In genomic region chr8:45970894-45971293, GRCm38 (mm10) we compare ENCODE assay signal across 14 mouse cellular contexts. TPM values are rescaled to one million over a fixed set of nuclear protein-coding genes. Genes with fewer than 3 reads are reported as not detected.
DNase-seq lines count a peak whose midpoint lies in the region; ATAC-seq and TF ChIP-seq lines count a peak whose summit lies in the region.
"Had no signal": no experiment of that assay in that cellular context is flagged by ENCODE, and none has a peak within 500 bp of the region (broad histone marks: within the 10 kb centered on the region; RNA-seq: fewer than 3 reads in every experiment).

No protein-coding gene starts in this region.

- TF ChIP-seq RAD21 in MEL (IDR thresholded peaks at IDR 0.05; ENCODE audit: low read depth, low read length), result no peak

- H3K4me3 ChIP-seq in kidney, postnatal 0 days (replicated peaks; ENCODE audit: low read depth, low read length), result no peak overlapping the region
- no peak overlapping the region for H3K4me3 ChIP-seq in MEL (ENCODE audit: control insufficient read depth in 1 of 2, insufficient read depth in 1 of 2, low read depth in 2 of 2, low read length in 2 of 2)
- H3K4me3 ChIP-seq: intestine, embryonic 15.5 days; midbrain, embryonic 12.5 days had no signal

- no peak for TF ChIP-seq POLR2A in MEL (IDR thresholded peaks at IDR 0.05; ENCODE audit: control insufficient read depth in 1 of 2, insufficient read depth in 1 of 2, low read depth in 1 of 2, low read length in 2 of 2, poor library complexity in 1 of 2)

- H3K9me3 ChIP-seq in kidney, postnatal 0 days (replicated peaks; ENCODE audit: low read length), result no peaks in the 10 kb centered on the region
- no peaks in the 10 kb centered on the region for H3K9me3 ChIP-seq in MEL (replicated peaks; ENCODE audit: insufficient read depth, low read length)
- H3K9me3 ChIP-seq: intestine, embryonic 15.5 days; midbrain, embryonic 12.5 days had no signal

- ATAC-seq in kidney, postnatal 0 days (replicated peaks; ENCODE audit: low FRiP score, low read depth), result no peak
- no peak for ATAC-seq in monocyte, adult 5-6 weeks (replicated peaks; ENCODE audit: insufficient number of reproducible peaks, low FRiP score, low TSS enrichment, poor library complexity, severe bottlenecking)
- ATAC-seq: intestine, embryonic 15.5 days had no signal

- no peak for DNase-seq in kidney, postnatal 0 days (ENCODE audit: low spot score)
- DNase-seq in kidney, adult 9 months, result no peak
- DNase-seq in retina, postnatal 1 day, result peak; percentile 6
- DNase-seq in retina, embryonic 14.5 days (ENCODE audit: low spot score), result no peak
- DNase-seq in MEL (ENCODE audit: low read depth, low spot score), result no peak
- DNase-seq in testis, postnatal 14 days (ENCODE audit: low spot score), result peak; percentile 73
- DNase-seq: heart, postnatal 36 days; thymus, adult 18-20 months had no signal

- no peaks in the 10 kb centered on the region for H3K27me3 ChIP-seq in kidney, postnatal 0 days (ENCODE audit: insufficient read depth, low read length)
- no peaks in the 10 kb centered on the region for H3K27me3 ChIP-seq in MEL (ENCODE audit: control insufficient read depth in 1 of 2, insufficient read depth in 2 of 2, low read length in 2 of 2)
- H3K27me3 ChIP-seq: intestine, embryonic 15.5 days; midbrain, embryonic 12.5 days had no signal

- no peak overlapping the region for H3K9ac ChIP-seq in kidney, postnatal 0 days (ENCODE audit: low read depth, low read length)
- H3K9ac ChIP-seq in MEL (ENCODE audit: control insufficient read depth, low read depth, low read length, poor library complexity, severe bottlenecking), result no peak overlapping the region
- H3K9ac ChIP-seq: intestine, embryonic 15.5 days; midbrain, embryonic 12.5 days had no signal

- no peaks in the 10 kb centered on the region for H3K36me3 ChIP-seq in kidney, postnatal 0 days (ENCODE audit: insufficient read depth, low read length)
- H3K36me3 ChIP-seq in MEL (ENCODE audit: control insufficient read depth in 1 of 2, insufficient read depth in 2 of 2, low read length in 2 of 2), result peaks cover 0 to 5% of the 10 kb centered on the region in 2 experiments; a peak in 1 of 4 replicates
- H3K36me3 ChIP-seq: intestine, embryonic 15.5 days; midbrain, embryonic 12.5 days had no signal

- TF ChIP-seq CTCF in kidney, postnatal 0 days (IDR thresholded peaks at IDR 0.05; ENCODE audit: low read depth), result peak; percentile 18; the same call in 1 of the 2 replicates
- TF ChIP-seq CTCF in MEL (IDR thresholded peaks at IDR 0.05 in 2 of 3, conservative IDR thresholded peaks at IDR 0.05 in 1 of 3; ENCODE audit: control insufficient read depth in 1 of 3, insufficient read depth in 1 of 3, low read depth in 2 of 3, low read length in 3 of 3, poor library complexity in 1 of 3, severe bottlenecking in 1 of 3), result peak; percentile 20 to 50 (median 21); a peak in 5 of 6 replicates

- no peak overlapping the region for H3K4me2 ChIP-seq in kidney, postnatal 0 days (ENCODE audit: low read length)
- H3K4me2 ChIP-seq: intestine, embryonic 15.5 days; midbrain, embryonic 12.5 days had no signal

- H3K27ac ChIP-seq in kidney, postnatal 0 days, result no peak overlapping the region
- no peak overlapping the region for H3K27ac ChIP-seq in MEL (ENCODE audit: control insufficient read depth, low read depth, low read length)
- H3K27ac ChIP-seq: intestine, embryonic 15.5 days; midbrain, embryonic 12.5 days had no signal

- no peak for TF ChIP-seq EP300 in MEL (IDR thresholded peaks at IDR 0.05; ENCODE audit: low read depth in 1 of 2, low read length in 2 of 2)

- no peaks in the 10 kb centered on the region for H3K4me1 ChIP-seq in kidney, postnatal 0 days (replicated peaks; ENCODE audit: insufficient read depth, low read length)
- H3K4me1 ChIP-seq in MEL (ENCODE audit: control insufficient read depth in 1 of 2, insufficient read depth in 2 of 2, low read length in 2 of 2), result no peaks in the 10 kb centered on the region

- 95% methylated on average over 12 of the region's 12 CpGs for WGBS in kidney, postnatal 0 days

- peaks cover under 1% of the 10 kb centered on the region; the same call in 1 of the 2 replicates for H3K79me2 ChIP-seq in MEL (ENCODE audit: control insufficient read depth, insufficient read depth, low read length, poor library complexity)

TF ChIP-seq in MEL, 35 proteins besides CTCF, POLR2A, EP300 and RAD21:
- TF ChIP-seq MAX (IDR thresholded peaks at IDR 0.05; ENCODE audit: low read length), result no peak
- TF ChIP-seq CHD2 (IDR thresholded peaks at IDR 0.05; ENCODE audit: low read length), result no peak
- no peak for TF ChIP-seq GABPA (IDR thresholded peaks at IDR 0.05; ENCODE audit: low read depth, low read length)
- no peak for TF ChIP-seq E2F4 (IDR thresholded peaks at IDR 0.05; ENCODE audit: borderline replicate concordance, low read depth, low read length)
- no peak for TF ChIP-seq MYB (IDR thresholded peaks at IDR 0.05; ENCODE audit: low read depth, low read length)
- TF ChIP-seq RCOR1 (IDR thresholded peaks at IDR 0.05; ENCODE audit: low read depth, low read length), result no peak
- TF ChIP-seq HCFC1 (IDR thresholded peaks at IDR 0.05; ENCODE audit: low read depth, low read length), result no peak

RNA-seq across cellular contexts. Expression of gene 1700029J07Rik, which starts 4.2 kb away (rescaled TPM):
- polyA plus RNA-seq in kidney, postnatal 0 days (2015; fragmentation: Nextera tagmentation; extraction: Ambion mirVana), result 3.3 and 3.4 TPM in 2 replicates
- total RNA-seq in MEL (2012; rRNA removed), result 0.65 and 0.81 TPM in 2 replicates
- 1 to 10 TPM in 1 of 2 experiments, not detected in 1; 1.5 TPM for polyA plus RNA-seq in MEL (2012; ENCODE audit: insufficient read depth in 1 of 2, insufficient read length in 2 of 2, low read depth in 1 of 2, low replicate concordance in 2 of 2, missing spikeins in 1 of 2)
- total RNA-seq in monocyte, adult 5-6 weeks (2017), result 0.32 to 2.5 TPM (median 2.1 TPM) in 3 replicates

RNA-seq across cellular contexts. Expression of gene Ufsp2, which starts 4.4 kb away (rescaled TPM):
- 80.5 and 84.2 TPM in 2 replicates for polyA plus RNA-seq in kidney, postnatal 0 days (2015; fragmentation: Nextera tagmentation; extraction: Ambion mirVana)
- total RNA-seq in MEL (2012; rRNA removed), result 45.0 and 61.7 TPM in 2 replicates
- polyA plus RNA-seq in MEL (2012; ENCODE audit: insufficient read depth in 1 of 2, insufficient read length in 2 of 2, low read depth in 1 of 2, low replicate concordance in 2 of 2, missing spikeins in 1 of 2), result 10 to 100 TPM in 1 of 2 experiments, not detected in 1; 58.9 TPM
- 59.2 to 74.7 TPM (median 73.5 TPM) in 3 replicates for total RNA-seq in monocyte, adult 5-6 weeks (2017)

RNA-seq across cellular contexts. Expression of gene Lrp2bp, which starts 28.2 kb away (rescaled TPM):
- polyA plus RNA-seq in kidney, postnatal 0 days (2015; fragmentation: Nextera tagmentation; extraction: Ambion mirVana), result 0.45 and 0.66 TPM in 2 replicates
- total RNA-seq in MEL (2012; rRNA removed), result 0.16 TPM in 1 of 2 replicates, not detected in the other
- polyA plus RNA-seq in MEL (2012; ENCODE audit: insufficient read depth in 1 of 2, insufficient read length in 2 of 2, low read depth in 1 of 2, low replicate concordance in 2 of 2, missing spikeins in 1 of 2), result under 1 TPM in 1 of 2 experiments, not detected in 1; 0.40 TPM
- total RNA-seq in monocyte, adult 5-6 weeks (2017), result 0.19 TPM in 1 of 3 replicates, not detected in the others
- total RNA-seq: adrenal gland, adult 18-20 months had no signal
- polyA plus RNA-seq: G1E had no signal

RNA-seq across cellular contexts. Expression of gene Ankrd37, which starts 34.6 kb away (rescaled TPM):
- polyA plus RNA-seq in kidney, postnatal 0 days (2015; fragmentation: Nextera tagmentation; extraction: Ambion mirVana), result 15.9 and 17.4 TPM in 2 replicates
- total RNA-seq in MEL (2012; rRNA removed), result 15.5 and 139 TPM in 2 replicates
- polyA plus RNA-seq in MEL (2012; ENCODE audit: insufficient read depth in 1 of 2, insufficient read length in 2 of 2, low read depth in 1 of 2, low replicate concordance in 2 of 2, missing spikeins in 1 of 2), result 10 to 100 TPM in 1 of 2 experiments, not detected in 1; 30.8 TPM
- 7.3 to 18.8 TPM (median 11.7 TPM) in 3 replicates for total RNA-seq in monocyte, adult 5-6 weeks (2017)

RNA-seq across cellular contexts. Expression of gene Ccdc110, which starts 36.5 kb away (rescaled TPM):
- not detected in 2 replicates for polyA plus RNA-seq in kidney, postnatal 0 days (2015; fragmentation: Nextera tagmentation; extraction: Ambion mirVana)
- total RNA-seq in MEL (2012; rRNA removed), result not detected in 2 replicates
- polyA plus RNA-seq in MEL (2012; ENCODE audit: insufficient read depth in 1 of 2, insufficient read length in 2 of 2, low read depth in 1 of 2, low replicate concordance in 2 of 2, missing spikeins in 1 of 2), result not detected
- total RNA-seq in monocyte, adult 5-6 weeks (2017), result not detected in 3 replicates
- total RNA-seq: adrenal gland, adult 18-20 months; G1E; heart, postnatal 36 days had no signal
- polyA plus RNA-seq: G1E; intestine, embryonic 15.5 days; midbrain, embryonic 12.5 days; neural tube, embryonic 11.5 days had no signal

Comparison
In these comparisons a context has a peak if more than half of its experiments do, and no peak if none do; other contexts are left out.
1. DNase-seq: peak in retina, postnatal 1 day (single experiment) and testis, postnatal 14 days (single experiment); none in kidney, postnatal 0 days (single experiment), kidney, adult 9 months (single experiment), retina, embryonic 14.5 days (single experiment) and MEL (single experiment).